ENCODE assay signal across 13 mouse cellular contexts in the genomic region with DNA sequence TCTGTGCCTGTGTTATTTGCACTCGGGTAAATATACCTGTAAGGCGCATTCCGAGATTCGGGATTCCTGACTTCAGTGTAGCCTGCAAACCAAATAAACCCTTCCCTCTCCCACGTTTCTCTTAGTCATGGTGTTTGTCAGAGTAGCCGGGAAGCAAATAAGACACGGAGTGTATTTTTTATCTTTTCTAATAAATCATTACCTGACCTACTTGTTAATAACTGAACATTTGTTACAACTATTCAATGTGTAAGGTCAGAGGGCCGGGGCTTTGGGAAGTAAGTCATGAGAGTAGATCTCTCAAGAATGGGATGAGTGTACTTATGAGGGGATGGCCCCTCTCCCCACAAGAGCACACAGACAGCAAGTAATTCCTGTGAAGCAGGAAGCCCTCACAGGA.
"Had no signal": no experiment of that assay in that cellular context is flagged by ENCODE, and none has a peak within 500 bp of the region (broad histone marks: within the 10 kb centered on the region; RNA-seq: fewer than 3 reads in every experiment).

No protein-coding gene starts in this region.

- DNase-seq: liver; lung, adult 2 months; lung, postnatal 36 days; right cerebral cortex, adult 18-20 months; thymus, adult 18-20 months; thymus, postnatal 14 days had no signal

- H3K4me3 ChIP-seq: layer of hippocampus, adult 2 months; limb, embryonic 12.5 days; midbrain, embryonic 13.5 days; myocyte; neural tube, embryonic 15.5 days had no signal

- H3K36me3 ChIP-seq: limb, embryonic 12.5 days; midbrain, embryonic 13.5 days; neural tube, embryonic 15.5 days had no signal

- H3K4me1 ChIP-seq: limb, embryonic 12.5 days; midbrain, embryonic 13.5 days; neural tube, embryonic 15.5 days had no signal

- H3K4me2 ChIP-seq: limb, embryonic 12.5 days; midbrain, embryonic 13.5 days; neural tube, embryonic 15.5 days had no signal

- H3K27ac ChIP-seq: layer of hippocampus, adult 2 months; limb, embryonic 12.5 days; liver, embryonic 14.5 days; midbrain, embryonic 13.5 days; neural tube, embryonic 15.5 days had no signal

- ATAC-seq: lung, postnatal 0 days; midbrain, embryonic 13.5 days had no signal

- H3K9me3 ChIP-seq: limb, embryonic 12.5 days; midbrain, embryonic 13.5 days; neural tube, embryonic 15.5 days had no signal

- H3K9ac ChIP-seq: limb, embryonic 12.5 days; liver, embryonic 14.5 days; midbrain, embryonic 13.5 days; neural tube, embryonic 15.5 days had no signal

- H3K27me3 ChIP-seq: limb, embryonic 12.5 days; midbrain, embryonic 13.5 days; neural tube, embryonic 15.5 days had no signal
